Comparison of ENCODE assay signal across 8 mouse cellular contexts in genomic region chr11:108425592-108425921, GRCm38 (mm10). TPM values are rescaled to one million over a fixed set of nuclear protein-coding genes. Genes with fewer than 3 reads are reported as not detected.
DNase-seq lines count a peak whose midpoint lies in the region; ATAC-seq and TF ChIP-seq lines count a peak whose summit lies in the region.

No protein-coding gene starts in this region.

- H3K27me3 ChIP-seq in kidney, embryonic 15.5 days = peaks cover 8% of the 10 kb centered on the region; the same call in 1 of the 2 replicates
- H3K27me3 ChIP-seq in midbrain, embryonic 15.5 days (replicated peaks) = no peaks in the 10 kb centered on the region

- H3K4me3 ChIP-seq in gastrocnemius, adult 2 months = peak overlapping the region; percentile 80
- H3K4me3 ChIP-seq in kidney, embryonic 15.5 days (replicated peaks) = peak overlapping the region; percentile 83
- H3K4me3 ChIP-seq in midbrain, embryonic 15.5 days = peak overlapping the region; percentile 60

- WGBS in kidney, embryonic 15.5 days = 2% methylated on average over 14 of the region's 14 CpGs
- WGBS in midbrain, embryonic 15.5 days = 6% methylated on average over 14 of the region's 14 CpGs

- H3K9ac ChIP-seq in kidney, embryonic 15.5 days = peak overlapping the region; percentile 83
- peak overlapping the region; percentile 47 for H3K9ac ChIP-seq in midbrain, embryonic 15.5 days

- no peak for DNase-seq in gastrocnemius, adult 2 months
- no peak for DNase-seq in gastrocnemius, postnatal 4 days (ENCODE audit: low spot score in 2 of 2)
- peak; percentile 6 to 7 for DNase-seq in thymus, postnatal 10 days (ENCODE audit: low spot score in 2 of 2)
- DNase-seq in thymus, postnatal 0 days (ENCODE audit: low spot score) = no peak
- no peak for DNase-seq in frontal cortex, postnatal 25 days (ENCODE audit: low spot score in 2 of 2)
- no peak for DNase-seq in Muller cell, postnatal 12 days (ENCODE audit: inconsistent ontology term)

- no peaks in the 10 kb centered on the region for H3K36me3 ChIP-seq in kidney, embryonic 15.5 days
- no peaks in the 10 kb centered on the region for H3K36me3 ChIP-seq in midbrain, embryonic 15.5 days (replicated peaks)

- H3K4me2 ChIP-seq in kidney, embryonic 15.5 days = peak overlapping the region; percentile 76
- peak overlapping the region; percentile 77 for H3K4me2 ChIP-seq in midbrain, embryonic 15.5 days

- TF ChIP-seq CTCF in gastrocnemius, adult 2 months (IDR thresholded peaks at IDR 0.05) = no peak

- ATAC-seq in kidney, embryonic 15.5 days (replicated peaks; ENCODE audit: low FRiP score) = peak; percentile 68; the same call in 1 of the 2 replicates
- peak; percentile 82 for ATAC-seq in midbrain, embryonic 15.5 days (replicated peaks)

- H3K27ac ChIP-seq in gastrocnemius, adult 2 months = peak overlapping the region; percentile 73
- H3K27ac ChIP-seq in kidney, embryonic 15.5 days = peak overlapping the region; percentile 62; the same call in 1 of the 2 replicates
- H3K27ac ChIP-seq in midbrain, embryonic 15.5 days = peak overlapping the region; percentile 55; the same call in 1 of the 2 replicates

- peaks cover 14% of the 10 kb centered on the region for H3K4me1 ChIP-seq in kidney, embryonic 15.5 days
- H3K4me1 ChIP-seq in midbrain, embryonic 15.5 days = peaks cover 24% of the 10 kb centered on the region

- intact Hi-C loops in gastrocnemius, adult 2 months (cut with DNase I) = no loop called here

- no peaks in the 10 kb centered on the region for H3K9me3 ChIP-seq in kidney, embryonic 15.5 days (replicated peaks)
- H3K9me3 ChIP-seq in midbrain, embryonic 15.5 days = no peaks in the 10 kb centered on the region

RNA-seq across cellular contexts. Expression of gene Cep112, which starts 0.6 kb away (rescaled TPM):
- total RNA-seq in gastrocnemius, adult 2 months (2021) = 1 to 10 TPM; 2.5 to 3.3 TPM
- total RNA-seq in gastrocnemius, postnatal 4 days (2021) = 10 to 100 TPM; 20.0 to 21.3 TPM
- polyA plus RNA-seq in thymus, postnatal 0 days (2015; fragmentation: Nextera tagmentation; extraction: Ambion mirVana) = 1.4 and 1.9 TPM in 2 replicates
- polyA plus RNA-seq in kidney, embryonic 15.5 days (2015; fragmentation: Nextera tagmentation; extraction: Ambion mirVana) = 13.7 and 13.8 TPM in 2 replicates
- 25.1 and 29.7 TPM in 2 replicates for polyA plus RNA-seq in midbrain, embryonic 15.5 days (2015; fragmentation: Nextera tagmentation; extraction: Ambion mirVana)

Comparison
In these comparisons a context has a peak if more than half of its experiments do, and no peak if none do; other contexts are left out.
1. DNase-seq: peak in thymus, postnatal 10 days (2 of 2); none in gastrocnemius, adult 2 months (single experiment), gastrocnemius, postnatal 4 days (0 of 2), thymus, postnatal 0 days (single experiment), frontal cortex, postnatal 25 days (0 of 2) and Muller cell, postnatal 12 days (single experiment).
2. Peak in every context shown above with its lines, with median percentiles within 50 percentile points of each other: H3K27ac ChIP-seq and H3K4me3 ChIP-seq.